Mouse (Mus musculus) embryonic fibroblast, embryonic 13.5 days (primary cell): ENCODE measurements at regions not wholly inside any gene's neighbourhood (a gene's known extent, or its start where the extent isn't known, plus 50 kb on each side); places are given as distances from the start of the nearest gene placed in this dataset.

Source experiments
- CTCF ChIP-seq: IDR thresholded peaks from 2 replicates; pipeline ENCODE4 v1.5.1; 2011; ENCODE audit warnings: mild to moderate bottlenecking, control low read depth, low read length, moderate library complexity, borderline replicate concordance; ENCODE audit not compliant: insufficient read depth
- POLR2A ChIP-seq: IDR thresholded peaks from 2 replicates; pipeline ENCODE4 v1.6.1; 2011; ENCODE audit warnings: low read depth, mild to moderate bottlenecking, control low read depth, low read length, moderate library complexity

DNA sequence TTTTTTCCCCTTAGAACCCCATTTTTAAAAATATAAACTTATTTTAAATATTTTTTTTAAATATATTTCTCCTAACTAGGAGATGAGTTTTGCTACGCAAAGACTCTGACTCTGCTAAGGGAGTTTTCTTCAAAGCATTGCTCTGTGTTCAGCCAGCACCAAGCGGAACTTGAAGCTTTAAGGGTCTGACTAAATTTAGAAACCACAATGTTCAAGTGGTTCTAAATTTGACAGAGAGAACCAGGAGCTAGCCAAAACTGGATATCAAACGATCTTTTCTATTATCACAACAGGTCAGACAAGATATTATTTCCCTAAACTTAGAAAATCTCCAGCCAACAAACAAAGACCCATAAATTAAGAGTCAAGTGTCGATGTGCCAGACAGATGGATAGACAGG, 344.2 kb downstream of the Ptprc start:
- TF ChIP-seq CTCF (no peak), POLR2A (no peak)
